Mouse (Mus musculus): ENCODE data around the gene Hk1. TPM values are rescaled to one million over a fixed set of nuclear protein-coding genes. Genes with fewer than 3 reads are reported as not detected.

Hk1 gene
- polyA plus RNA-seq, 1 experiment from 2014 or later, result 24.1 TPM

DNA sequence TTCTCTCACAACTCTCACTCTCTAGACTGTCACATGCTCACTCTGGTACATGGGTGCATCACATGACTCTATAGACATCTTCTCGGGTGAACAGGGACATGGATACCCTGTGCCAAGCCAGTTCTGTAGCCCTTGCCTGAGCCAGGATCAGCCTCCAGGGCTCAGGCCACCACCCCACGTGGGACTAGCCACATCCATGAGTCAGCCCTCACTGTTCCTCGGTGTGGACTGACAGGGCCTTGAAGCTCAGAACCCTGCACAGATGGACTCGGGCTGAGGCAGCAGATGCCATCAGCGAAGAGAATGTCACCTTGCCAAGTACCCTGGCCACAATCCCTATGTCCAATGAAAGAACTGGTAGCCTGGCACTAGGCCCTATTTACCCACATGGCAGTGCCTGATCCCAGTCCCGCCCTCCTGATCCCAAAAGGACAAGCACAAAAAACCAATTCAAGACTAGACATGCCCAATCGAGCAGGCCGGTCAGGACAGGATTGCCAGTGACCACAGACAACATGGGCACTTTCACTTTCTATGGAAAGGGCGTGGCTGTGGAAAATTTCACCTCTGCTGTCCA is 59.2 kb downstream of the Hk1 start:
- DNase-seq (ENCODE audit: low spot score) (no peak), ATAC-seq (replicated peaks; ENCODE audit: low FRiP score, low TSS enrichment, low read depth) (no peak)
- Histone ChIP-seq H3K9ac (ENCODE audit: low read length) (no peak overlapping the region), H3K36me3 (ENCODE audit: control insufficient read depth, insufficient read depth, low read length) (no peaks in the 10 kb centered on the region), H3K4me1 (replicated peaks; ENCODE audit: control insufficient read depth, insufficient read depth, low read length) (no peaks in the 10 kb centered on the region), H3K4me3 (ENCODE audit: low read depth, low read length) (no peak overlapping the region), H3K4me2 (ENCODE audit: low read length) (no peak overlapping the region), H3K27me3 (replicated peaks; ENCODE audit: control insufficient read depth, insufficient read depth, low read length) (no peaks in the 10 kb centered on the region), H3K9me3 (ENCODE audit: control insufficient read depth, low read length) (no peaks in the 10 kb centered on the region), H3K27ac (ENCODE audit: low read depth) (no peak overlapping the region)
- 84% methylated on average over 9 of the region's 9 CpGs for WGBS

- WGBS, result 76% methylated on average over 7 of the region's 7 CpGs
- Histone ChIP-seq H3K9me3 (ENCODE audit: control insufficient read depth, low read length) (no peaks in the 10 kb centered on the region), H3K36me3 (ENCODE audit: control insufficient read depth, insufficient read depth, low read length) (no peaks in the 10 kb centered on the region), H3K4me1 (replicated peaks; ENCODE audit: control insufficient read depth, insufficient read depth, low read length) (no peaks in the 10 kb centered on the region), H3K4me3 (ENCODE audit: low read depth, low read length) (no peak overlapping the region), H3K4me2 (ENCODE audit: low read length) (no peak overlapping the region), H3K9ac (ENCODE audit: low read length) (no peak overlapping the region), H3K27ac (ENCODE audit: low read depth) (no peak overlapping the region), H3K27me3 (replicated peaks; ENCODE audit: control insufficient read depth, insufficient read depth, low read length) (no peaks in the 10 kb centered on the region)
- DNase-seq (ENCODE audit: low spot score) (no peak), ATAC-seq (replicated peaks; ENCODE audit: low FRiP score, low TSS enrichment, low read depth) (no peak)
Observed at GRCm38 (mm10) chr10:62319154-62319553, 60.6 kb downstream of the Hk1 start.

DNA sequence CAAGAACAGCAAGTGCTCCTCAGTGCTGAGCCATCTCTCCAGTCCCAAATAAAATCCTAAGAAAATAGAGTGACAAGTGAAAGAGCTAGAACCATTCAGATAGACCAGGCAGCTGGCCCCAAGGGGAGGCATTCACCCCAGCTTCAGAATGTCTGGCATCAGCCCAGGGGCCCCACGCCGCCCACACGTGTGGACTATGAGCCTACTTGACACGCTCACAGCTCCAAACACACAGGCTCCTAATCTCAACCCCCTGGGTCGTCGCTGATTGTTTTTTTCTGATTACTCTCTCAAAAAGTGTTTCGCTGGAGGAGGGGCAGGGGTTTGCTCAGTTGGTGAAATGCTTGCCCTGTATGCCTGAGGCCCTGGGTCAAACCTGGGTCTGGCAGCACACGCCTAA is 63.2 kb downstream of the Hk1 start:
- Histone ChIP-seq H3K4me3 (ENCODE audit: low read depth, low read length) (no peak overlapping the region), H3K36me3 (ENCODE audit: control insufficient read depth, insufficient read depth, low read length) (no peaks in the 10 kb centered on the region), H3K4me1 (replicated peaks; ENCODE audit: control insufficient read depth, insufficient read depth, low read length) (0 out of 2 replicates have a peak, but pooled peaks cover 3% of the 10 kb centered on the region), H3K9ac (ENCODE audit: low read length) (no peak overlapping the region), H3K4me2 (ENCODE audit: low read length) (no peak overlapping the region), H3K9me3 (ENCODE audit: control insufficient read depth, low read length) (no peaks in the 10 kb centered on the region), H3K27ac (ENCODE audit: low read depth) (no peak overlapping the region), H3K27me3 (replicated peaks; ENCODE audit: control insufficient read depth, insufficient read depth, low read length) (no peaks in the 10 kb centered on the region)
- ATAC-seq (replicated peaks; ENCODE audit: low FRiP score, low TSS enrichment, low read depth) (no peak), DNase-seq (ENCODE audit: low spot score) (no peak)
- WGBS, result 74% methylated on average over 8 of the region's 8 CpGs

GRCm38 (mm10) chr10:62313885-62314424 is 65.8 kb downstream of the Hk1 start:
- 0 out of 2 replicates have a peak, but pooled peaks cover 3% of the 10 kb centered on the region for H3K4me1 ChIP-seq (replicated peaks; ENCODE audit: control insufficient read depth, insufficient read depth, low read length)
- ATAC-seq (replicated peaks; ENCODE audit: low FRiP score, low TSS enrichment, low read depth) (0 out of 2 replicates have a peak, but pooled peaks have one; percentile 40), DNase-seq (ENCODE audit: low spot score) (no peak)
- H3K36me3 ChIP-seq (ENCODE audit: control insufficient read depth, insufficient read depth, low read length), result no peaks in the 10 kb centered on the region
- H3K27me3 ChIP-seq (replicated peaks; ENCODE audit: control insufficient read depth, insufficient read depth, low read length), result no peaks in the 10 kb centered on the region
- H3K4me2 ChIP-seq (ENCODE audit: low read length), result no peak overlapping the region
- H3K9ac ChIP-seq (ENCODE audit: low read length), result no peak overlapping the region
- no peaks in the 10 kb centered on the region for H3K9me3 ChIP-seq (ENCODE audit: control insufficient read depth, low read length)
- H3K27ac ChIP-seq (ENCODE audit: low read depth), result no peak overlapping the region
- no peak overlapping the region for H3K4me3 ChIP-seq (ENCODE audit: low read depth, low read length)
- WGBS, result 60% methylated on average over 15 of the region's 15 CpGs

GRCm38 (mm10) chr10:62313140-62313539 is 66.6 kb downstream of the Hk1 start:
- Histone ChIP-seq H3K4me2 (ENCODE audit: low read length) (no peak overlapping the region), H3K4me1 (replicated peaks; ENCODE audit: control insufficient read depth, insufficient read depth, low read length) (0 out of 2 replicates have a peak, but pooled peaks cover 3% of the 10 kb centered on the region), H3K9ac (ENCODE audit: low read length) (no peak overlapping the region), H3K4me3 (ENCODE audit: low read depth, low read length) (no peak overlapping the region), H3K36me3 (ENCODE audit: control insufficient read depth, insufficient read depth, low read length) (no peaks in the 10 kb centered on the region), H3K27me3 (replicated peaks; ENCODE audit: control insufficient read depth, insufficient read depth, low read length) (no peaks in the 10 kb centered on the region), H3K27ac (ENCODE audit: low read depth) (no peak overlapping the region), H3K9me3 (ENCODE audit: control insufficient read depth, low read length) (no peaks in the 10 kb centered on the region)
- DNase-seq (ENCODE audit: low spot score) (no peak), ATAC-seq (replicated peaks; ENCODE audit: low FRiP score, low TSS enrichment, low read depth) (no peak)
- WGBS, result 90% methylated on average over 7 of the region's 10 CpGs

GRCm38 (mm10) chr10:62311464-62311863 is 68.2 kb downstream of the Hk1 start:
- WGBS, result 47% methylated on average over 6 of the region's 6 CpGs
- DNase-seq (ENCODE audit: low spot score), result no peak
- H3K4me3 ChIP-seq (ENCODE audit: low read depth, low read length), result no peak overlapping the region
- ATAC-seq (replicated peaks; ENCODE audit: low FRiP score, low TSS enrichment, low read depth), result no peak
- peaks cover 6% of the 10 kb centered on the region; the same call in 1 of the 2 replicates for H3K4me1 ChIP-seq (replicated peaks; ENCODE audit: control insufficient read depth, insufficient read depth, low read length)
- no peaks in the 10 kb centered on the region for H3K36me3 ChIP-seq (ENCODE audit: control insufficient read depth, insufficient read depth, low read length)
- H3K27ac ChIP-seq (ENCODE audit: low read depth), result no peak overlapping the region
- H3K9me3 ChIP-seq (ENCODE audit: control insufficient read depth, low read length), result no peaks in the 10 kb centered on the region
- no peaks in the 10 kb centered on the region for H3K27me3 ChIP-seq (replicated peaks; ENCODE audit: control insufficient read depth, insufficient read depth, low read length)
- H3K9ac ChIP-seq (ENCODE audit: low read length), result no peak overlapping the region
- H3K4me2 ChIP-seq (ENCODE audit: low read length), result no peak overlapping the region

- Histone ChIP-seq H3K4me3 (ENCODE audit: low read depth, low read length) (no peak overlapping the region), H3K9me3 (ENCODE audit: control insufficient read depth, low read length) (no peaks in the 10 kb centered on the region), H3K9ac (ENCODE audit: low read length) (no peak overlapping the region), H3K4me1 (replicated peaks; ENCODE audit: control insufficient read depth, insufficient read depth, low read length) (peaks cover 6% of the 10 kb centered on the region; the same call in 1 of the 2 replicates), H3K27ac (ENCODE audit: low read depth) (no peak overlapping the region), H3K27me3 (replicated peaks; ENCODE audit: control insufficient read depth, insufficient read depth, low read length) (no peaks in the 10 kb centered on the region), H3K36me3 (ENCODE audit: control insufficient read depth, insufficient read depth, low read length) (no peaks in the 10 kb centered on the region), H3K4me2 (ENCODE audit: low read length) (no peak overlapping the region)
- WGBS, result 76% methylated on average over 10 of the region's 10 CpGs
- ATAC-seq (replicated peaks; ENCODE audit: low FRiP score, low TSS enrichment, low read depth) (no peak), DNase-seq (ENCODE audit: low spot score) (no peak)
Observed at GRCm38 (mm10) chr10:62310259-62311039, 69.3 kb downstream of the Hk1 start.

- Histone ChIP-seq H3K9ac (ENCODE audit: low read length) (no peak overlapping the region), H3K27ac (ENCODE audit: low read depth) (no peak overlapping the region), H3K27me3 (replicated peaks; ENCODE audit: control insufficient read depth, insufficient read depth, low read length) (no peaks in the 10 kb centered on the region), H3K4me3 (ENCODE audit: low read depth, low read length) (no peak overlapping the region), H3K4me1 (replicated peaks; ENCODE audit: control insufficient read depth, insufficient read depth, low read length) (peaks cover 6% of the 10 kb centered on the region; the same call in 1 of the 2 replicates), H3K4me2 (ENCODE audit: low read length) (no peak overlapping the region), H3K9me3 (ENCODE audit: control insufficient read depth, low read length) (no peaks in the 10 kb centered on the region), H3K36me3 (ENCODE audit: control insufficient read depth, insufficient read depth, low read length) (no peaks in the 10 kb centered on the region)
- DNase-seq (ENCODE audit: low spot score), result no peak
- 92% methylated on average over 5 of the region's 5 CpGs for WGBS
- no peak for ATAC-seq (replicated peaks; ENCODE audit: low FRiP score, low TSS enrichment, low read depth)
Observed at GRCm38 (mm10) chr10:62309593-62309992, 70.1 kb downstream of the Hk1 start.
